Mouse (Mus musculus) CD4-positive helper T cell, adult 2 months (primary cell): ENCODE data around the gene Smox.
A peak's percentile ranks its signal among the peaks of the same experiment; 100 is the strongest.

Source experiments
- DNase-seq: peaks from one replicate; pipeline ENCODE4 v3.0.0-alpha.2; 2012; ENCODE audit warnings: low read depth, missing footprints, low spot score

The Smox gene

DNA sequence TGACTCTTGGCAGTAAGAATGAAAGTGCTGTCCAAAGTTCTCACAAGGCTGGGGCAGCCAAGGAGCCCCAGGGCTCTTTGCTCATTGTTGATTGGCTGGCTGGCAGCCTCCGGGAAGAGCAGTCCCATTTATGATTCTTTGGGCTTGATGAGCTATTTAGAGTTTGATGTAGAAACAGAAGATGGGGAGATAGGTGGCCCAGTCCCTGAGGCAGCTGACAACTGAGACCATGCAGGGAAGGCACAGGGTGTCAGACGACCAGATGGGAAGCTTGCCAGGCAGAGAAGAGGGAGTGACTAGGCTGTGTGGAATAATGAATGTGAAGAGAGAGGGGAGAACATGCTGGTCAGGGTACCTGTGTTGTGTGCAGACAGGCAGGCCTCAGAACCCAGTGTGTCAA is 22.2 kb downstream of the Smox start:
- DNase-seq, result no peak

DNA sequence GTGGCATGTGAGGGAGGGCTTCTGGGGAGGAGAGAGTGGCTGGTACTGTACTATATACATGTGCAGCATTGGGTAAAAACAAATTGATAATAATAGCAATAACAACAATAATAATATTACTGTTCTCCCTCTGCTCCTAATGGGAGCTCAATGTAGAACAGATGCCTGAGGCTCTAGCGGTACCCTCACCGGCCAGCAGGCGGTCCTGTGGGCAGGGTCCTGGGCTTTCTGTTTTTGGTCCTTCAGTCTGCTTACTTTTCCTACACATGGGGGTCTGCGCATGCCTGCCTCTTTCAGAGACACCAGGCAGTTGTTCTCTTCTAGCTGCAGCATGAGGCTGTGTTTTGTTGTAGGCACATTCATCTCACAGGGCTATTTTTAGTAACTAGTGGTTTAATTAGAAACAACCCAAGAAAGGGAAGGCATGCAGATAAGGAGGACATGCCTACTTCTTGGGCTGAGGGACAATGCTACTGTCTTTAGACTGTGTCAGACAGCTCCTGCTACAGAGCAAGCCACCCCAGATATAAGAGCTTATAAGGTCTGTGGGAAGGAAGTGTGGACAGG is 22.8 kb downstream of the Smox start:
- DNase-seq, result no peak

DNA sequence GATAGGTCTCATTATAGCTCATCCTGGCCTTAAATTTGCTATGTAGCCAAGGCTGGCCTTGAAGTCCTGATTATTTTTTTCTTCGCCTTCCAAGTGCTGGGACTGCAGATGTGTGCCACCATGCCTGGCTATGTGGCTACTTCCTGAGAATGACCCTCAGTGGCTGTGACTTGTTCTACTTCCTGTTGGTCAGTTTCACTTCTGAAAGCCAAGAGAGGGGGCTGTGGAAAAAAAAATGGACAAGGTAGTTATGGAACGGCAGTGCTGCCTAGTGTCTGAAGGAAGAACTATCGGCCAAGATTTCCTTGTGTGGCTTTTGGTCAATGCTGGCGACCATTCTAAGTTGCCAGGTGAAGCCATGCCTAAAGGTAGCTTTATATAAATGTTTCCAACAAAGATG is 26.3 kb downstream of the Smox start:
- no peak for DNase-seq

DNA sequence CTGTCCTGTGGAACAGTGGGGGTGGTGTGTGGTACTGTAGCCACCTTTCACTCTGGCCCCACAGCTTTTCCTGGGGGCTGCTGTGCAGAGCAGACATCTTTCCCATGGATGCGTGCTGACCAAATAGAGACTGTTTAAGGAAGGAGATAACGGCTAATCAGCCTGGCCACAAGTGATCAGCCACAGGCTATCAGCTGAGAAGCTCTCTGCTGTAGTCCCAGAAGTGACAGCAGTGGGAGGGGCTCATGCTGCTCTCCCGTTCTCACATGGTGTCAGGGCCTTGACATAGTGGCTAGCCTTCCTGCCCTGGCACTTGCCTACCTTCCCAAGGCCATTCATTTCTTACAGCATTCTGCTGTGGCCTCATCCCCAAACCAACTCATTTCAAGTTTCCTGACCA is 27.5 kb downstream of the Smox start:
- no peak for DNase-seq

DNA sequence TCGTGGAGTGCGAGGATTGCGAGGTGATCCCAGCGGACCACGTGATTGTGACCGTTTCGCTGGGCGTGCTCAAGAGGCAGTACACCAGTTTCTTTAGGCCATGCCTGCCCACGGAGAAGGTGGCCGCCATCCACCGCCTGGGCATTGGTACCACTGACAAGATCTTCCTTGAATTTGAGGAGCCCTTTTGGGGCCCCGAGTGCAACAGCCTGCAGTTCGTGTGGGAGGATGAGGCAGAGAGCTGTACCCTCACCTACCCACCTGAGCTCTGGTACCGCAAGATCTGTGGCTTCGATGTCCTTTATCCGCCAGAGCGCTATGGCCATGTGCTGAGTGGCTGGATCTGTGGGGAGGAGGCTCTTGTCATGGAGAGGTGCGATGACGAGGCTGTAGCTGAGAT is 29.4 kb downstream of the Smox start:
- DNase-seq, result no peak

DNA sequence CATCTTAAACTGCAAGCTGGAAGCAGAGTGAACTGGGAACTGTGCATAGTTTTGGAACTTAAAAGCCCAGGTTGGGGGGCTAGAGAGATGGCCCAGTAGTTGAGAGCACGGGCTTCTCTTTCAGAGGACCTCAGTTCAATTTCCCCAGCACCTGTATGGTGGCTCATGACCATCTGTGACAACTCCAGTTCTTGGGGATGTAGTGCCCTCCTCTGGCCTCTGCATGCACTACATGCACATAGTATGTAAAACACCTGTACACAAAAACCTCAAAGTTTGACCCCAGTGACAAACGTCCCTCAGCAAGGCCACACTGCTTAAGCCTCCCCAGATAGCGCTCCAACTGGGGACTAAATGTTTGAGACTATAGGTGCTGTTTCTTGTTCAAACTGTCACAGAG is 35.8 kb downstream of the Smox start:
- DNase-seq, result peak; percentile 47

DNA sequence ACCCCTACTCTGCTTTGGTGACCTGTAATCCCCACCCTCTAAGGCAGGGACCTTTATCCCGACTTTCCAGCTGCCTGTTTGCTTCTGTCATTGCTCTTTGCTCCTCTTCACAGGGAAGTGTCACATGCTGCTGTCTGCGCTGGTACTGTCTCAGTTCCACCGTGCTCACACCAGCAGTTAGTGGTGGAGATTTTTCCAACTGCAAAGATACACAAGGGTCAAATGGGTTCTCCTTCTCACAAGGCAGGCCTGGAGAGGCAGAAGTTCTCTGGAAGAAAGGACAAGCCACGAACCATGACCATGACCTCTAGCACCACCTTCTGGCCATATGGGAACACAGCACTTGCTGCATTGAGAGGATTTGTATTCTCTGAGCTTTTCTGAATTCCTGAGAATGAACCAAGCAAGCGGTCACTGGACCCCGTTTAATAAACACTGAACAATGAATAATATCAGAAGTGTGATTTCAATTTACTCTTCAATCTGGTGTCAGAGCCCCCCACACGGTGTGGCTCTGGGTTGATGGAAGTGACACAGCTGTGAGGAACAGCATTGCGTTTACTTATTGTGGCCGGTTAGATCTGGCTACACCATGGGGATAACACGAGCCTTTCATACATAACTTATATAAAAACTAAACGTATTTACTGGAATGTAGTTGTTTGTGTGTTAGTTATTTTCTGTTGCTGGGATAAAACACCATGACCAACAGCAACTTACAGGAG is 38.8 kb downstream of the Smox start:
- peak; percentile 45 for DNase-seq

DNA sequence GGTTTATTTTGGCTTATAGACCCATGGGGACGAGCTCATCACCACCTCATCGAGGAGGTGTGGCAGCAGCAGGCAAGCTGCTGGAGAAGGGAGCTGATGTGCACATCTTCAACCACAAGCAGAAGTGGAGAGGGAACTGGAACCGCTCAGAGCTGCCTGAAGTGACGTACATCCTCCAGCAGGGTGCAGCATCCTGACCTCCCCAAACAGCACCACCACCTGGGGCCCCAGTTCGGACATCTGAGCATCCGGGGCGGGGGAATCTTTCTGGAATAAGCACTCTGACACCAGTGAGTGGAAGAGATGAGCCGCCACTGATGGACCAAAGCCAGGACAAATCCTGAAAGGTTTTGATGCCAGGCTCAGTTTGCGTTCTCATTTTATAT is 39.3 kb downstream of the Smox start:
- DNase-seq, result peak; percentile 57

DNA sequence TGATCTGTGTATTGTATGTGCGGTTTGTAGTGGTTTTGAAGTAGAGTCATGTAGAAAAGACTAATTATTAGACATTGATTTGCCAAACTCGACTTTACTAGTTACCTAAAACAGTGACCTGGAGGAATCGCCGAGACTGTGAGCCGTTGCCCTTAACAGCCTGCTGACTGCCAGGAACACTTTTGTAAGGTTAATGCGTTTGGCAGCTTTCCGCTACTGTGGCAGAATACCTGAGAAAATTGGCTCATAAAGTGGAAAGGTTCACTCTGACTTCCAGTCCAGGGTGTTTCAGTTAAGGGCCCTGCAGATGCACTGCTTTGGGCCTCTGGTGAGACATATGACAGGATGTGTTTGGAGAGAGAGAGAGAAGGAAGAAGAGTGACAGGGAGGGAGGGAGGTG is 40.0 kb downstream of the Smox start:
- no peak for DNase-seq

DNA sequence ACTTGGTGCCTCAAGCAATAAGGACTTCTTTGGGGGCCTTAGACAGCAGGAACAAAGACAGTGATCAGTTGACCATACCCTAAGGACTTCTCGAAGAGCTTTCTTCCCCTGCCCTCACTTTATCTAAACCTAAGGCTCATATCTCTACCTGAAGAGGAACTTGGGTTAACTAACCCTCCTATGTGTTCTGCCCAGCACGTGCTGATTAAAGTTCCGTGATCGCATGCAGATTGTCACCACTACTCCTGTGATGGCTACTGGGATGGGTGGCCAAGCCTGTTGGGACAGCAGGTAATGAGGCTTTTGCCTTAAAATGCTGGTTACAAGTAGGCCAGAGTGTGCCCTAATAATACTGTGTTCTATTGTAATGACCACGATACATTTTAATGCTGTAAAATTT is 43.9 kb downstream of the Smox start:
- no peak for DNase-seq

DNA sequence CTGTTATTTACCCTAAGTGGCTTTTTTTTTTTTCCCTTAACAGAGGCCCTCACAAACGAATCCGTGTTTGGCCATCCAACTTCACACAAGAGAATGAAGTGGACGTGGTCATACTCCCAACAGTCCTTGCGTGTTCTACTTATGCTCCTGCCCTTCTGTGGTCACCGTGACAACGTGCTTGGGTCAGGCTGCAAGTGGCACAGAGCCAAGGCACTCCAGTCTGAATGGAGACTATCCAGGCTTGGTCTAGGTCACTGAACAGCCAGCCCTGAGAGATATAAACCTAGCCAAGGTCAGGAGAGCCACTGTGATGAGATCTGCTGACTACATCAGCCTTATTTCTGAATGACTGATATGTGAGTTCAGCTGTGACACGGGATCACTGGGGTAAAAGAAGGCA is 47.0 kb downstream of the Smox start:
- DNase-seq, result no peak

DNA sequence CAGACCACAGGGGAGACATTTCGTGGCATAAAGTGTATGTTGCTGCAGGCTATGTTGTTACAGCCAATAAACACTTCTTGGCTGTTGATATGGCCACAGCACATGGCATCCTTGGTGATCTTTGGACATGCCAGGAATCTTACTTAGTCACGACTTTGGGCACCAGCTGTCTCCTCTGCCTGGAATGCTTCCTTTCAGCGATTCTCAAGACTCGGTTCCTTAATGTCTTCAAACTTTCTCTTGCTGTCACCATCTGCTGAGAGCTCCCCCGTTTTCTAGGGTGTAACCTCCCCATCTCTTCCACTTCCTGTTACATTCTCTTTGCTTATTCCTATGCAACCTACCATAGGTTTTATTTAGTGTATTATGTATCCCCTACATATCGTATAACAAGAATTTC is 48.5 kb downstream of the Smox start:
- DNase-seq, result no peak

DNA sequence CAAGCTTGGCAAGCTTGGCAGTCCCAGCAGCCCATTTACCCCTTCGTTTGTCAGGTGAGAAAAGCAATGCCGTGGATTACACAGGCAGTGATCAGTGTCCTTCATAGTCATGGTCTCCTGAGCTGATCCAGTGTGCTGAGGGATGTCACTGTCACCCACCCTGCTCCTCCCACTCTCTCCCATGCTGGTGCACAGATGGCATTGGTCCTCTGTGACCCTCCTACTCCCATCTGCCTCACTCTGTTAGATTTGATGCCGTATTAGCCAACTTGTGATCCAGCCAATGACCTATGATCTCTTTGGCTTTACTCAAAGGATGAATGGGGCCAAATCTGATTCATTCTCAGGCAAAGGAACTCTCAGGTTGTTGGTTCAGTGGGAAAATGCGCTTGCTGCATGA is 50.4 kb downstream of the Smox start:
- no peak for DNase-seq

DNA sequence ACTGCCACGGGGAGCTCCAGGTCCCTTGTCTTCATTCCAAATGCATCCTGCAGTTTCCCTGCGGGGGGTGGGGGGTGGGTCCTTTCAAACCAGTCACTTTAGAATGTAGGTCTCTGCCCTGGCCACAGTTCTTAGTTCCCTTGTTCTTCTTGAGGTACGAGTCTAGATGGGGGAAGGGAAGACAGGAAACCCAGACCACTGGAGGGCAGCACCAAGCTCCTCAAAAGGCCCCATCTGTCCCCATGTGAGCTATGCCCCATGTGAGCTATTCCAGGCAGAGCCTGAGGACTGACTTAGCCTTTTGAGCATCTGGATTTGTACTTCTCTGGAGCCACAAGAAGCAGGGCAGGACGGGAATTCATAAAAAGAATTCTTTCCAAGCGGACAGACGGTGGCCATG is 51.2 kb downstream of the Smox start:
- no peak for DNase-seq

DNA sequence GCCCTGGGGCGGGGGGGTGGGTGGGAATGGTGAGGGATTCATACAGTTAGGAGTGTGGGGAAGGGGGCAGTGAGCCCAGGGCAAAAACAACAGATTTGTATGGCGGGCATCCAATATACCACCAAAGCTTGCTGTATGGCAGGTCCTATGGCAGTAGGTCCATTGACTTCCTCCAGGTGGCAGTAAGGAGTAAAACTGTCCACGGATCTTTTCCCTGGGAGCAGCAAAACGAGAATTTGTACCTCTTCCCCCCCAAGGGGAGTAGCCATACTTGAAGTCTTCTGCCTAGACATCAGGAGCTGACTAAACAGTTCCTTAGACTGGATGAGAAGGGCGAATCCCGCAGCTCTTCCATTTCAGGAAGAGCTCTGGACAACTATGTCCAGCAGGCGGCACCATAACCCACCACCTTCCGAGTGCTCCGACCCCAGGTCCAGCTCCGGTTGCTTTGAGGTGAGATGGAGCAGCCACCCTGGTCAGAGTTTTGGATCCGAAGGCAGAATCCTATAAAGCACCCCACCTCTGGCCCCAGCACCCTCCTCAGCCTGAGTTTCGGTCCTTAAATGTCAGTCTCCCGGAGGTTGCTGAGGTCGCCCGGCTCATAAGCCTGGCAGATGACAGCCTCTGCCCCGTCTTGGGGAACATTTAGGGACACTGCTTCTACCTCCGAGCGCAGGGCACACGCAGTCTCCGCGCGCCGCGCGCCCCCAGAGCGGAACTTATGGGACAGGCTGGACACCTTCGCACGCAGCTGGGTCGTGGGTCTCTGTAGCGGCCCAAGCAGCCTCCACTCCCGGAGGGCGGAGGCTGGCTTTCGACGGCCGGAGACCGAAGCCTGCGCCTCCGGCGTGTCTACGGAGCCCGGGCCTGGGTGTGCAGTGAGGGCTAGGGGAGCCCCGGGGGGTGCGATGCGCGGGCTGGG is 54.4 kb downstream of the Smox start:
- DNase-seq, result peak; percentile 58

DNA sequence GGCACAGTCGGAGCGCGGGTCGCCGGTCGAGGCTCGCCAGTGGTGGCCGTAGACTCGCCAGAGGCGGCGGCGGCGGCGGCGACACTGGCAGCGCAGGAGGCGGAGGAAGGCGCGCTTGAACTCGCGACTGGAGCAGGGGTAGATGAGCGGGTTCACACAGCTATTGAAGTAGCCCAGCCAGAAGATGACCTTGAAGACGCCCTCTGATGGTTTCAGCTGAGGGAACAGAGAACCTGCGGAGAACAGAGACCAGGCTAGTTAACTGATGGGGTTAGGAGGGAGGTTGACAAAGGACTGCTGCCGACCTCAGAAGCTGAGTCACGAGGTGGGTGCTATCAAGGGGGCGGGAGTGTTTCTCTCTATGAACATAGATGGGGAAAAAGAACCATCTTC is 55.0 kb downstream of the Smox start:
- no peak for DNase-seq

DNA sequence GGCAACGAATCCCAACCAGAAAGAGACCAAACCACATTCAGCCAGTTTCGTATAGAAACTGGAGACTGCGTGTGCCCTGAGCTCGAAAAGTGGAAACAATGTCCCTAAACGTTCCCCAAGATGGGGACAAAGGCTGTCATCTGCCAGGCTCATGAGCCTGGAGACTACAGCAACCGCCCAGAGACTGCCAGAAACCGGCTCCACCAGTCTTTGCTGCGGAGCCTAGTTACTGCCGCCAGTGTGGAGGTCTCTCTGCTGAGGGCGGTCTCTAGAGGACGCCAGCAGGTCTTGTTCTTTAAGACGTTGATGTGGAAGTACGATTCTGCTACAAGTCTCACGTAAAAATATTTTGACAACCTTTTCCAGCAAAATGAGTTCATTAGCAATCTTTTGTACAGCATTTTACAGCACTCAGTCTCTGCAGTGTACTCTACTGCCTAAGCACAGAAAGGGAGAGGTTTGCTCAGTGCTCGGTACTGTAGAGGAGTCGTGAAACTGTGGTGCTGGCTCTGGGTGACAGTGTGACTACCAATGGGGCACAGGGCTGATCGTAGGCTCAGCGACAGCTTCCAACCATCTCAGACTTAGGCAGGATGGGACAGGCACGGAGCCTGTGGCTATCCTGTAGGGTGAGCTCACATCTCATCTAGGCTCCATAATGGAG is 55.6 kb downstream of the Smox start:
- no peak for DNase-seq

DNA sequence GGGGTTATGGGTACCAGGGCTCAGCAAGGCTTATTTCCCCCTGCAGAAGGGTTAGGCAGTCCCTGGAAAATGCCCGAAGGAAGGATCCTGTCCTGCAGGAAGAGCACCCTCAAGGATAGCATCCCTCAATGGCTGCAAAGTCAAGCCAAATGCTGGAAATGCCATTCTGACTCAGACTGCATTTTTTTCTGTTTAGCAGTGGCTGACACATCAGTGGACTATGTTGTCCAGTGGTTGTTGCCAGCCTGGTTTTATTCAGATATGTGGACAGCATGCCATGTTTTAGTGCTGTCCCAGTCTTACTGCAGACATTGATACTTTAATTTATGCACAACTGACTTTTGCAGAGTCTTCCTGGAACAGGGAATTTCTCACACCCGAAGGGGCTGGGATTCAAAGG is 57.0 kb downstream of the Smox start:
- DNase-seq, result no peak

DNA sequence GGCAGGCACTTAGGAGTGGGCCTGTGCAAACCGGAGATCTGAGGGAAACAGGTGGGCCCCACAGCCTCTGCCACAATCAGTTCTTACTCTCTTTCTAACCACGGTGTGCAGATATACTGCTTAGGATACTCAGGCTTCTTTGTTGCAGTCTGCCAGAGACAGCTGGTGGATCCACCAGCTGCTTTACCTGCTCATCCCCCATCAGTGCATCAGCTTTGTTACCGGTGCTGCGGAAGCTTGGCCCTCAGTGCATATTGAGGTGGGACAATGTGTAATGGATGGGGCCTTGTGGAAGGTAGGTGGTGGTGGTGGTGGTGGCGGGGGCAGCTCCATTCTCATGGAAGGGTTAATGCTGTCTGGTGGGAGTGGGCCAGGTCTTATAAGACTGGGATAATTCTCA is 57.8 kb downstream of the Smox start:
- DNase-seq, result no peak

DNA sequence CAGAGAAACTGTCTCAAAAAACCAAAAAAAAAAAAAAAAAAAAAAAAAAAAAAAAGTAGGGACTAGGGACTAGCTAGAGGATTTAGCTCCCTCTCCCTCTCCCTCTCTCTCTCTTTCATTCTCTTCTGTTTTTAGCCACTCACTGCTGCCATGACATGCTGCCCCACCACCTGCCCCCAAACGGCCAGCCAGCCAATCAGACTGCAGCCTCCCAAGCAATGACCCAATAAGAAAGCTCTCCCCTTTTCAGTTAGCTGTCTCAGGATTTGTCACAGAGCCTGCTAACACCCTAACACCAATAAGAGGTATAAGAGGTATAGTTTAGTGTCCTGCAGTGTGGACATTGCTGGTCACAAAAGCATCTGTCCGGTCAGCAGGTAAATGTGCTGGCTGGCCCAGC is 59.2 kb downstream of the Smox start:
- DNase-seq, result no peak

DNA sequence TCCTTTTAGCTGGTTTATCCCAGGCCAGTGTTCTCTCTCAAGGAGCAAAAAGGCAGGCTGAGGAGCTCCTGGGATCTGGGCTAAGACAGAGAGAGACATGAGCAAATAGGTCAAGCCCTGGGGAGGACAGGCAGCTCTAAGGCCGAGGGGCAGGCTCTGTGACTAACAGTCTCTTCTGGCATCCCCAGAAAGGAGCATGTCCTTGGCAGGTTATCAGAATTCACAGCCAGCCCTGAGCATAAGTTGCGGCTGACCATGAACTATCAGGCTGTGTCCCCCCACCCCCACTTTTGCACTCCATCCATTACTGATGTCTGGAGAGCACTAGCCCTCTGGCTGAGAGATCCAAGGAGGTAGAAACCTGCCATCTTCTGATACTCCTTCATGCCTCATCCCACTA is 59.6 kb downstream of the Smox start:
- DNase-seq, result no peak
